Mouse (Mus musculus) T-cell, adult 66 days (primary cell): Measurements from ENCODE around the gene Galk1. TPM values are rescaled to one million over a fixed set of nuclear protein-coding genes. Genes with fewer than 3 reads are reported as not detected.

ENCODE experiments used
- total RNA-seq, 2 experiments: library from RNA; stranded (reverse); gene quantifications; 3 replicates in 1 of 2; 4 replicates in 1 of 2; pipeline ENCODE4 v1.2.4; 2023

Gene Galk1
- total RNA-seq: 10 to 100 TPM; 16.1 to 20.7 TPM

GRCm38 (mm10) chr11:116012262-116012947 is at the start of gene Galk1:
Gene Galk1 (minus strand): TSS chr11:116012719.

GRCm38 (mm10) chr11:116030088-116030897 is 17.8 kb upstream of the Galk1 start, which contains the start of gene Unk:
Gene Unk (plus strand): TSS chr11:116030322.

GRCm38 (mm10) chr11:116027756-116028155 is 15.2 kb upstream of the Galk1 start, which contains the start of gene H3f3b:
Gene H3f3b (minus strand): TSS chr11:116027962.

GRCm38 (mm10) chr11:115974309-115975082 is 38.0 kb downstream of the Galk1 start, which contains the start of gene Itgb4:
Gene Itgb4 (plus strand): TSS chr11:115974709.

Other genes with a start within 250 kb of the Galk1 start
- gene Tmem94, start 247.3 kb downstream of the Galk1 start, total RNA-seq: 10 to 100 TPM; 66.9 to 67.1 TPM
- 1 to 10 TPM; 1.8 to 2.3 TPM for gene Caskin2, start 199.1 kb downstream of the Galk1 start, total RNA-seq
- 10 to 100 TPM; 24.8 to 26.0 TPM for gene Tsen54, start 198.0 kb downstream of the Galk1 start, total RNA-seq
- gene Llgl2, start 188.7 kb downstream of the Galk1 start, total RNA-seq: 10 to 100 TPM; 40.6 to 43.0 TPM
- 1 to 10 TPM in 1 of 2 experiments, not detected in 1; 1.2 TPM for gene Myo15b, start 154.3 kb downstream of the Galk1 start, total RNA-seq
- gene Smim5, start 112.8 kb downstream of the Galk1 start, total RNA-seq: 1 to 10 TPM; 2.2 to 2.4 TPM
- not detected for gene Smim6, start 100.7 kb downstream of the Galk1 start, total RNA-seq
- 10 to 100 TPM; 41.0 to 56.5 TPM for gene Sap30bp, start 79.4 kb downstream of the Galk1 start, total RNA-seq
- 10 to 100 TPM; 21.4 to 23.4 TPM for gene Recql5, start 79.2 kb downstream of the Galk1 start, total RNA-seq
- gene Itgb4, start 38.0 kb downstream of the Galk1 start, total RNA-seq: under 1 TPM in 1 of 2 experiments, not detected in 1; 0.12 TPM
- gene H3f3b, start 15.2 kb upstream of the Galk1 start, total RNA-seq: 1,000 to 10,000 TPM; 1,503 to 1,566 TPM
- gene Unk, start 17.6 kb upstream of the Galk1 start, total RNA-seq: 10 to 100 TPM; 49.6 to 53.8 TPM
- gene Unc13d, start 65.2 kb upstream of the Galk1 start, total RNA-seq: 10 to 100 TPM; 87.7 TPM
- 100 to 1,000 TPM; 145 to 163 TPM for gene Wbp2, start 74.3 kb upstream of the Galk1 start, total RNA-seq
- 1 to 10 TPM; 1.9 to 3.2 TPM for gene Trim47, start 114.5 kb upstream of the Galk1 start, total RNA-seq
- gene Trim65, start 118.4 kb upstream of the Galk1 start, total RNA-seq: 10 to 100 TPM; 37.9 to 43.8 TPM
- gene Mrpl38, start 126.1 kb upstream of the Galk1 start, total RNA-seq: 10 to 100 TPM; 47.3 to 65.1 TPM
- gene Fbf1, start 155.4 kb upstream of the Galk1 start, total RNA-seq: 10 to 100 TPM; 27.4 to 31.2 TPM
- gene Ten1, start 186.1 kb upstream of the Galk1 start, total RNA-seq: 10 to 100 TPM; 39.4 to 48.5 TPM
- gene Acox1, start 186.3 kb upstream of the Galk1 start, total RNA-seq: 10 to 100 TPM; 24.5 to 35.6 TPM
- under 1 TPM; 0.20 to 0.36 TPM for gene Evpl, start 225.4 kb upstream of the Galk1 start, total RNA-seq